Mouse (Mus musculus) CD4-positive, CD25-positive, alpha-beta regulatory T cell, adult 4 months (primary cell): ENCODE results near the gene Lrrc74b. TPM values are rescaled to one million over a fixed set of nuclear protein-coding genes. Genes with fewer than 3 reads are reported as not detected.

Experiments
- polyA plus RNA-seq, 2 experiments: library from polyadenylated mRNA; unstranded; fragments of 100-300 nt; shearing (Covaris generic); gene quantifications; one replicate each; pipeline ENCODE4 v1.2.1; 2017

Lrrc74b gene
- polyA plus RNA-seq, 2 experiments from 2014 or later, result not detected

Other genes starting within 250 kb of the Lrrc74b start
- under 1 TPM; 0.82 TPM for gene Serpind1, start 229.9 kb downstream of the Lrrc74b start, polyA plus RNA-seq
- 10 to 100 TPM; 10.5 to 22.1 TPM for gene Snap29, start 155.3 kb downstream of the Lrrc74b start, polyA plus RNA-seq
- 10 to 100 TPM; 56.9 to 57.5 TPM for gene Pi4ka, start 154.9 kb downstream of the Lrrc74b start, polyA plus RNA-seq
- gene Crkl, start 109.3 kb downstream of the Lrrc74b start, polyA plus RNA-seq, result 10 to 100 TPM; 20.2 to 24.2 TPM
- gene Aifm3, start 71.6 kb downstream of the Lrrc74b start, polyA plus RNA-seq, result under 1 TPM in 1 of 2 experiments, not detected in 1; 0.27 TPM
- 10 to 100 TPM; 53.9 to 68.8 TPM for gene Lztr1, start 52.6 kb downstream of the Lrrc74b start, polyA plus RNA-seq
- gene Thap7, start 30.1 kb downstream of the Lrrc74b start, polyA plus RNA-seq, result 10 to 100 TPM; 66.1 to 98.7 TPM
- gene P2rx6, start 638 bp upstream of the Lrrc74b start, polyA plus RNA-seq, result not detected
- gene Slc7a4, start 22.0 kb upstream of the Lrrc74b start, polyA plus RNA-seq, result 1 to 10 TPM; 2.3 to 4.3 TPM
- gene Smpd4, start 58.1 kb upstream of the Lrrc74b start, polyA plus RNA-seq, result 10 to 100 TPM; 13.3 to 34.7 TPM
- gene Ccdc74a, start 85.2 kb upstream of the Lrrc74b start, polyA plus RNA-seq, result 1 to 10 TPM in 1 of 2 experiments, under 1 TPM in 1; 0.52 to 1.2 TPM
- 100 to 1,000 TPM in 1 of 2 experiments, 10 to 100 TPM in 1; 67.1 to 128 TPM for gene Med15, start 171.6 kb upstream of the Lrrc74b start, polyA plus RNA-seq
- 10 to 100 TPM; 15.6 to 30.9 TPM for gene Klhl22, start 198.4 kb upstream of the Lrrc74b start, polyA plus RNA-seq
- gene Scarf2, start 236.0 kb upstream of the Lrrc74b start, polyA plus RNA-seq, result not detected